7 mouse cellular contexts compared by ENCODE assay signal in genomic region chr13:64248775-64249524, GRCm38 (mm10). TPM values are rescaled to one million over a fixed set of nuclear protein-coding genes. Genes with fewer than 3 reads are reported as not detected.
DNase-seq lines count a peak whose midpoint lies in the region; ATAC-seq and TF ChIP-seq lines count a peak whose summit lies in the region.

No protein-coding gene starts in this region.

- peak; percentile 92 for ATAC-seq in granulocyte monocyte progenitor cell, adult 5-6 weeks (replicated peaks; ENCODE audit: poor library complexity, severe bottlenecking)
- ATAC-seq in limb, embryonic 11.5 days (ENCODE audit: insufficient number of reproducible peaks, low FRiP score, low TSS enrichment, low read depth) = peak; percentile 77
- peak; percentile 88 for ATAC-seq in midbrain, embryonic 13.5 days

- no peak for TF ChIP-seq POLR2A in small intestine, adult 2 months (IDR thresholded peaks at IDR 0.05; ENCODE audit: low read depth, low read length)

- no peaks in the 10 kb centered on the region for H3K9me3 ChIP-seq in embryonic facial prominence, embryonic 10.5 days
- H3K9me3 ChIP-seq in limb, embryonic 11.5 days (ENCODE audit: control insufficient read depth, low read length) = no peaks in the 10 kb centered on the region
- no peaks in the 10 kb centered on the region for H3K9me3 ChIP-seq in midbrain, embryonic 13.5 days

- H3K9ac ChIP-seq in limb, embryonic 11.5 days (ENCODE audit: low read length) = peak overlapping the region; percentile 51
- peak overlapping the region; percentile 65 for H3K9ac ChIP-seq in midbrain, embryonic 13.5 days (replicated peaks)

- H3K36me3 ChIP-seq in embryonic facial prominence, embryonic 10.5 days (replicated peaks) = no peaks in the 10 kb centered on the region
- H3K36me3 ChIP-seq in limb, embryonic 11.5 days (ENCODE audit: control insufficient read depth, insufficient read depth, low read length) = no peaks in the 10 kb centered on the region
- no peaks in the 10 kb centered on the region for H3K36me3 ChIP-seq in midbrain, embryonic 13.5 days
- 0 out of 2 replicates have a peak, but pooled peaks cover 2% of the 10 kb centered on the region for H3K36me3 ChIP-seq in small intestine, adult 2 months (ENCODE audit: control insufficient read depth, insufficient read depth, low read length)

- H3K27ac ChIP-seq in embryonic facial prominence, embryonic 10.5 days (replicated peaks) = peak overlapping the region; percentile 80
- no peak overlapping the region for H3K27ac ChIP-seq in limb, embryonic 11.5 days (replicated peaks; ENCODE audit: low read depth, low read length)
- H3K27ac ChIP-seq in midbrain, embryonic 13.5 days = no peak overlapping the region
- peak overlapping the region; percentile 93 for H3K27ac ChIP-seq in small intestine, adult 2 months (ENCODE audit: insufficient read depth, low read depth, low read length)

- peaks cover 15% of the 10 kb centered on the region for H3K4me1 ChIP-seq in embryonic facial prominence, embryonic 10.5 days
- no peaks in the 10 kb centered on the region for H3K4me1 ChIP-seq in limb, embryonic 11.5 days (ENCODE audit: control insufficient read depth, insufficient read depth, low read length)
- H3K4me1 ChIP-seq in midbrain, embryonic 13.5 days (replicated peaks) = peaks cover 9% of the 10 kb centered on the region
- peaks cover 6% of the 10 kb centered on the region; the same call in 1 of the 2 replicates for H3K4me1 ChIP-seq in small intestine, adult 2 months (ENCODE audit: control insufficient read depth, insufficient read depth, insufficient read length, low read length)

- DNase-seq in adrenal gland, postnatal 10 days = peak; percentile 95
- DNase-seq in embryonic facial prominence, embryonic 10.5 days (ENCODE audit: low spot score) = peak; percentile 88
- peak; percentile 87 for DNase-seq in kidney, adult 11 months
- peak; percentile 92 for DNase-seq in limb, embryonic 11.5 days (ENCODE audit: low spot score)

- no peaks in the 10 kb centered on the region for H3K27me3 ChIP-seq in embryonic facial prominence, embryonic 10.5 days (replicated peaks; ENCODE audit: low read depth, poor library complexity, severe bottlenecking)
- H3K27me3 ChIP-seq in limb, embryonic 11.5 days (ENCODE audit: control insufficient read depth, insufficient read depth, low read length) = no peaks in the 10 kb centered on the region
- peaks cover 3% of the 10 kb centered on the region; the same call in 1 of the 2 replicates for H3K27me3 ChIP-seq in midbrain, embryonic 13.5 days
- no peaks in the 10 kb centered on the region for H3K27me3 ChIP-seq in small intestine, adult 2 months (ENCODE audit: control insufficient read depth, insufficient read depth, low read length)

- peak overlapping the region; percentile 76 for H3K4me2 ChIP-seq in limb, embryonic 11.5 days (ENCODE audit: low read depth, severe bottlenecking)
- H3K4me2 ChIP-seq in midbrain, embryonic 13.5 days (replicated peaks) = peak overlapping the region; percentile 88

- 7% methylated on average over 22 of the region's 22 CpGs for WGBS in embryonic facial prominence, embryonic 10.5 days
- WGBS in limb, embryonic 11.5 days = 8% methylated on average over 22 of the region's 22 CpGs
- WGBS in midbrain, embryonic 13.5 days = 8% methylated on average over 22 of the region's 22 CpGs
- 7% methylated on average over 22 of the region's 22 CpGs for WGBS in small intestine, adult 2 months

- peak; percentile 95 for TF ChIP-seq CTCF in small intestine, adult 2 months (IDR thresholded peaks at IDR 0.05; ENCODE audit: extremely low read depth, insufficient read length, insufficient replicate concordance, low read depth, low read length)

- peak overlapping the region; percentile 66 for H3K4me3 ChIP-seq in embryonic facial prominence, embryonic 10.5 days
- H3K4me3 ChIP-seq in limb, embryonic 11.5 days (ENCODE audit: low read depth, low read length) = peak overlapping the region; percentile 40
- peak overlapping the region; percentile 41 for H3K4me3 ChIP-seq in midbrain, embryonic 13.5 days (replicated peaks)
- peak overlapping the region; percentile 64 for H3K4me3 ChIP-seq in small intestine, adult 2 months (ENCODE audit: low read depth, low read length)

RNA-seq across cellular contexts. Expression of gene Cdc14b, which starts 26.1 kb away (rescaled TPM):
- 10 to 100 TPM; 10.1 TPM for total RNA-seq in adrenal gland, postnatal 10 days (2021)
- polyA plus RNA-seq in embryonic facial prominence, embryonic 10.5 days (2016; fragmentation: Nextera tagmentation; extraction: Ambion mirVana) = 28.4 and 32.2 TPM in 2 replicates
- 0.97 and 1.8 TPM in 2 replicates for total RNA-seq in granulocyte monocyte progenitor cell, adult 5-6 weeks (2014; fragmentation: Nextera tagmentation)
- total RNA-seq in granulocyte monocyte progenitor cell, adult 5-6 weeks (2017) = 0.73 and 2.1 TPM in 2 replicates
- polyA plus RNA-seq in limb, embryonic 11.5 days (2014; fragmentation: Nextera tagmentation; extraction: Ambion mirVana) = 39.9 and 41.0 TPM in 2 replicates
- polyA plus RNA-seq in midbrain, embryonic 13.5 days (2015; fragmentation: Nextera tagmentation; extraction: Ambion mirVana) = 3.6 and 4.1 TPM in 2 replicates
- polyA plus RNA-seq in small intestine, adult 2 months (2012; rRNA removed) = 1.4 and 2.8 TPM in 2 replicates

Comparison
In these comparisons a context has a peak if more than half of its experiments do, and no peak if none do; other contexts are left out.
1. H3K27ac ChIP-seq: peak in embryonic facial prominence, embryonic 10.5 days (single experiment) and small intestine, adult 2 months (single experiment); none in limb, embryonic 11.5 days (single experiment) and midbrain, embryonic 13.5 days (single experiment).
2. Peak in every context shown above with its lines, with median percentiles within 50 percentile points of each other: DNase-seq, H3K4me3 ChIP-seq and ATAC-seq.